Mouse (Mus musculus) gonadal fat pad, adult 2 months (tissue): Measurements from ENCODE around the gene Rbm14. TPM values are rescaled to one million over a fixed set of nuclear protein-coding genes. Genes with fewer than 3 reads are reported as not detected.

Source experiments
- polyA plus RNA-seq: library from polyadenylated mRNA; depleted of rRNA; stranded (reverse); fragments of >200 nt; gene quantifications from 2 replicates; pipeline ENCODE4 v1.2.3, GENCODE M21; 2012; rRNA removed

Rbm14 gene
- polyA plus RNA-seq, 1 experiment: 35.1 TPM

Other genes starting within 250 kb of the Rbm14 start
- 10.1 and 11.0 TPM in 2 replicates for gene Lrfn4, start 196.0 kb downstream of the Rbm14 start, polyA plus RNA-seq
- 86.0 and 90.7 TPM in 2 replicates for gene Rce1, start 186.0 kb downstream of the Rbm14 start, polyA plus RNA-seq
- 1.0 and 3.3 TPM in 2 replicates for gene Gm960, start 113.0 kb downstream of the Rbm14 start, polyA plus RNA-seq
- 3.2 and 5.0 TPM in 2 replicates for gene Sptbn2, start 100.5 kb downstream of the Rbm14 start, polyA plus RNA-seq
- gene Rbm4b, start 55.1 kb downstream of the Rbm14 start, polyA plus RNA-seq: 7.6 and 8.0 TPM in 2 replicates
- 37.5 and 38.3 TPM in 2 replicates for gene Rbm4, start 17.7 kb downstream of the Rbm14 start, polyA plus RNA-seq
- gene Gm21992, start within 50 bp of the Rbm14 start, polyA plus RNA-seq: 15.7 and 22.5 TPM in 2 replicates
- 50.6 and 67.6 TPM in 2 replicates for gene Ccs, start 27.7 kb upstream of the Rbm14 start, polyA plus RNA-seq
- 0.22 and 0.36 TPM in 2 replicates for gene Ccdc87, start 27.7 kb upstream of the Rbm14 start, polyA plus RNA-seq
- 96.1 and 114 TPM in 2 replicates for gene Ctsf, start 43.5 kb upstream of the Rbm14 start, polyA plus RNA-seq
- gene Actn3, start 66.3 kb upstream of the Rbm14 start, polyA plus RNA-seq: 3.0 and 4.9 TPM in 2 replicates
- 31.4 and 38.7 TPM in 2 replicates for gene Zdhhc24, start 67.0 kb upstream of the Rbm14 start, polyA plus RNA-seq
- 4.2 and 6.4 TPM in 2 replicates for gene Bbs1, start 95.0 kb upstream of the Rbm14 start, polyA plus RNA-seq
- 87.4 and 96.6 TPM in 2 replicates for gene Dpp3, start 116.7 kb upstream of the Rbm14 start, polyA plus RNA-seq
- 5.1 and 6.7 TPM in 2 replicates for gene Peli3, start 131.5 kb upstream of the Rbm14 start, polyA plus RNA-seq
- 37.4 and 39.9 TPM in 2 replicates for gene Mrpl11, start 150.5 kb upstream of the Rbm14 start, polyA plus RNA-seq
- 1.0 and 1.2 TPM in 2 replicates for gene Npas4, start 178.7 kb upstream of the Rbm14 start, polyA plus RNA-seq
- gene Slc29a2, start 212.2 kb upstream of the Rbm14 start, polyA plus RNA-seq: 4.3 and 5.1 TPM in 2 replicates
- gene B4gat1, start 227.2 kb upstream of the Rbm14 start, polyA plus RNA-seq: 28.6 and 30.4 TPM in 2 replicates
- 0.34 and 0.65 TPM in 2 replicates for gene AC124502.3, start 227.3 kb upstream of the Rbm14 start, polyA plus RNA-seq
- gene Brms1, start 229.7 kb upstream of the Rbm14 start, polyA plus RNA-seq: 33.0 TPM in 2 replicates
- 5.3 and 7.8 TPM in 2 replicates for gene Rin1, start 238.8 kb upstream of the Rbm14 start, polyA plus RNA-seq